Comparison of ENCODE assay signal across 24 mouse cellular contexts in the genomic region with DNA sequence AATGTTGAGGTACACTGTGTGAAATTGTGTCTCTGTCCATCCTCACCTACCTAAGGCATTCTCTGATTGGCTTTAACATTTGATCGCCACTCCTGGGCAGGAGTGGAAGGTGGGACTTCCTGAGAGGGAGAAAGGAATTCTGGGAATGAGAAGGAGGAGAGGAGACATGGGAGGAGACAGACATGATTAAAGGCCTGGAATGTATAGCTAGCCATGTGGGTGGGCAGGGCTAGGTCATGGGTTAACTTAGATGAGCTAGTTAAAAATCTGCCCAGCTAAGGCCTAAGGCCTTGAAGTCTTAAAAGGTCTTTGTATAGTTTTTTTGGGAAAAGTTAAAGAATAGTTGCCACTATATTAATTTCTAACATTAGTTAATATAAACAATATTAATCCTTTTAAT. TPM values are rescaled to one million over a fixed set of nuclear protein-coding genes. Genes with fewer than 3 reads are reported as not detected.
"Had no signal": no experiment of that assay in that cellular context is flagged by ENCODE, and none has a peak within 500 bp of the region (broad histone marks: within the 10 kb centered on the region; RNA-seq: fewer than 3 reads in every experiment).

No protein-coding gene starts in this region.

- DNase-seq: gastrocnemius, adult 2 months; gastrocnemius, postnatal 14 days; gastrocnemius, postnatal 36 days; heart, adult 18-20 months; heart, postnatal 14 days; kidney, adult 11 months; kidney, adult 2 months; kidney, adult 9 months; kidney, postnatal 10 days; kidney, postnatal 25 days; layer of hippocampus, adult 9-11 months had no signal

- H3K27me3 ChIP-seq: heart, embryonic 13.5 days; heart, embryonic 15.5 days; hindbrain, embryonic 13.5 days; hindbrain, embryonic 15.5 days; limb, embryonic 15.5 days; liver, embryonic 12.5 days had no signal

- H3K4me3 ChIP-seq: gastrocnemius, adult 2 months; heart, embryonic 13.5 days; heart, embryonic 15.5 days; hindbrain, embryonic 13.5 days; hindbrain, embryonic 15.5 days; left cerebral cortex, adult 2 months; limb, embryonic 13.5 days; limb, embryonic 15.5 days; liver, embryonic 12.5 days had no signal

- H3K9ac ChIP-seq: heart, embryonic 13.5 days; heart, embryonic 15.5 days; hindbrain, embryonic 13.5 days; hindbrain, embryonic 15.5 days; limb, embryonic 13.5 days; limb, embryonic 15.5 days; liver, embryonic 12.5 days; liver, embryonic 14.5 days had no signal

- H3K9me3 ChIP-seq: heart, embryonic 13.5 days; heart, embryonic 15.5 days; hindbrain, embryonic 13.5 days; hindbrain, embryonic 15.5 days; limb, embryonic 13.5 days; limb, embryonic 15.5 days; liver, embryonic 12.5 days had no signal

- H3K27ac ChIP-seq: gastrocnemius, adult 2 months; heart, embryonic 13.5 days; heart, embryonic 15.5 days; hindbrain, embryonic 13.5 days; hindbrain, embryonic 15.5 days; hindbrain, postnatal 0 days; left cerebral cortex, adult 2 months; limb, embryonic 13.5 days; limb, embryonic 15.5 days; liver, embryonic 12.5 days; liver, embryonic 14.5 days had no signal

- ATAC-seq: hindbrain, postnatal 0 days; intestine, embryonic 16.5 days; liver, embryonic 12.5 days had no signal

- H3K4me1 ChIP-seq: heart, embryonic 13.5 days; heart, embryonic 15.5 days; hindbrain, embryonic 13.5 days; hindbrain, embryonic 15.5 days; limb, embryonic 15.5 days; liver, embryonic 12.5 days had no signal

- H3K4me2 ChIP-seq: heart, embryonic 11.5 days; heart, embryonic 13.5 days; heart, embryonic 15.5 days; hindbrain, embryonic 13.5 days; hindbrain, embryonic 15.5 days; limb, embryonic 13.5 days; limb, embryonic 15.5 days; liver, embryonic 12.5 days had no signal

RNA-seq across cellular contexts. Expression of a gene that starts 43.9 kb away (rescaled TPM):
- total RNA-seq: hematopoietic stem cell, adult 5-6 weeks had no signal
